Mouse (Mus musculus): ENCODE data around the gene Pecr. TPM values are rescaled to one million over a fixed set of nuclear protein-coding genes. Genes with fewer than 3 reads are reported as not detected.
"Not testable (repeated sequence)": the region's sequence is repeated elsewhere in the genome, so short reads cannot be mapped to it uniquely, and the experiment has no call there.

Pecr gene
- polyA plus RNA-seq, 1 experiment from 2014 or later, result 132 TPM

DNA sequence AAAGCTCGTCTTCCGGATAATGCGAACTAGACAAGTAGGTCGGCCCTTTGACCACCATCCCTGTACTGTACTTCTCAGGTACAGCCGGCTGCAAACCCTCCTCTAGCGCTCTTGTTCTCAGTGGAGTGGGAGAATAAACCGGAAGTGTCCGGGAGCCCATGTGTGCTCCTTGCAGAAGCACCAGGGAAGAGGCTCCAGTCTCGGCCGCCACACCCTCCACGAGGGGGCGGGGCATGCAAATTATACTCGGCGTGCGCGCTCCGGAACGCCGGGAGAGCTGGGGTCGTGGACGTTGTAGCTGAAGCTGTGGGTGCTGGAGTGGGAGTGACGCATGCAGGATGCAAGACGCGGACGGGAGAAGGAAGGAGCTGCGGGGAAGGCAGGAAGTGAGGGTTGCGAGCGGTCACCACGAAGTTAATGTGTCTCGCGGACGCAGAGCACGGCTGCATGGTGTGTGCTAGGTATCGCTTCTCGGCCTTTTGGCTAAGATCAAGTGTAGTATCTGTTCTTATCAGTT is 29.5 kb downstream of the Pecr start:
- TF ChIP-seq CTCF (IDR thresholded peaks at IDR 0.05; ENCODE audit: low read depth), result peak; percentile 33; the same call in 1 of the 2 replicates
- no peak for TF ChIP-seq EP300 (IDR thresholded peaks at IDR 0.05; ENCODE audit: low read depth)
- peak overlapping the region; percentile 86 for H3K4me2 ChIP-seq (ENCODE audit: low read depth, low read length)
- peak; percentile 92 for DNase-seq
- under 1% methylated on average over 35 of the region's 35 CpGs for WGBS (ENCODE audit: insufficient replicate concordance)
- peak overlapping the region; percentile 81 for H3K9ac ChIP-seq (replicated peaks)
- no peaks in the 10 kb centered on the region for H3K36me3 ChIP-seq (replicated peaks; ENCODE audit: insufficient read depth, low read length)
- H3K27me3 ChIP-seq (ENCODE audit: insufficient read depth, low read length), result no peaks in the 10 kb centered on the region
- H3K27ac ChIP-seq (ENCODE audit: low read depth), result peak overlapping the region; percentile 94
- peak; percentile 76 for ATAC-seq
- no peaks in the 10 kb centered on the region for H3K9me3 ChIP-seq (ENCODE audit: low read length)
- peaks cover 22% of the 10 kb centered on the region for H3K4me1 ChIP-seq (ENCODE audit: insufficient read depth)
- H3K4me3 ChIP-seq (ENCODE audit: low read depth, low read length), result peak overlapping the region; percentile 47

DNA sequence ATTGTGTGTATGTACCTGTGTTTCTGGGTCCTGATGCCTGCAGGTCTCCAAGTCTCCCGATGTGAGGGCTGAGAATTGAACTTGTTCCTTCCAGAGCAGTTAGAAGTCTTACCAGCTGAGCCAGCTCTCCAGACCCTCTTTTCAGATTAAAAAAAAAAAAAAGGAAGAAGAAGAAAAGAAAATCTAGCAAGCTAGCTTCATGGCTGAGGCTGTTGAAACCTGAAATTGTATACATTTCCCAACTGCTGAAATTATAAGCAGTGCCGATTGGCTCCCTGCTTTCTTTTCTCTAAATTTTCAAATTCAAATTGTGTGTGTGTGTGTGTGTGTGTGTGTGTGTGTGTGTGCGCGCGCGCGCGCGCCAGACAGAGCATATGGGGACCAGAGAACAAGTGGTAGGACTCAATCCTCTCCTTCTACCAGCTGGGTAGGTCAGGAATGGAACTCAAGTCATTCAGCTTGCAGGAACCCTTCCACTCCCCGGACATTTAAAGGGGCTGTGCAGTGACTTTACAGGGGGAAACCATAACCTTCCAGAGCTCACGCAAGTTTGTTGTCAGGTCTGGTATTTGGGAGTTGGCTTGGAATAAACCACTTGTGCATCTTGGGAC is 30.1 kb downstream of the Pecr start:
- Histone ChIP-seq H3K4me1 (ENCODE audit: insufficient read depth) (peaks cover 22% of the 10 kb centered on the region), H3K27me3 (ENCODE audit: insufficient read depth, low read length) (no peaks in the 10 kb centered on the region), H3K36me3 (replicated peaks; ENCODE audit: insufficient read depth, low read length) (no peaks in the 10 kb centered on the region), H3K9ac (replicated peaks) (peak overlapping the region; percentile 81; the same call in 1 of the 2 replicates), H3K4me3 (ENCODE audit: low read depth, low read length) (peak overlapping the region; percentile 47), H3K9me3 (ENCODE audit: low read length) (no peaks in the 10 kb centered on the region), H3K27ac (ENCODE audit: low read depth) (no peak overlapping the region), H3K4me2 (ENCODE audit: low read depth, low read length) (peak overlapping the region; percentile 86)
- TF ChIP-seq CTCF (IDR thresholded peaks at IDR 0.05; ENCODE audit: low read depth) (no peak), EP300 (IDR thresholded peaks at IDR 0.05; ENCODE audit: low read depth) (no peak)
- ATAC-seq (no peak), DNase-seq (no peak)
- 37% methylated on average over 11 of the region's 11 CpGs for WGBS (ENCODE audit: insufficient replicate concordance)

DNA sequence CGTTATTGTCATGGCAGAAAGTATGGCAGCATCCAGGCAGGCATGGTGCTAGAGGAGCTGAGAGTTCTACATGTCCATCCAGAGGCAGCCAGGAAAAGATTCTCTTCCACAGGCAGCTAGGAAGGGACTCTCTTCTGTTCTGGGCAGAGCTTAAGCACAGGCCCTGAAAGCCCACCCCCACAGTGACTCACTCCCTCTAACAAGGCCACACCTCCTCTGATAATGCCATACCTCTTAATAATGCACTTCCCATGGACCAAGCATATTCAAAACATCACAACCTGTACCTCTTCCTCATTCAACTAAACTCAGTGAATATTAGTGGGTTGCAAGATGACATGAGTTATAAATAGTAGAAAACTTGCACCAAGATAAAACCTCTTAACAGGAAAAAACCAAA is 32.3 kb downstream of the Pecr start:
- peaks cover 22% of the 10 kb centered on the region for H3K4me1 ChIP-seq (ENCODE audit: insufficient read depth)
- no peak overlapping the region for H3K27ac ChIP-seq (ENCODE audit: low read depth)
- no peaks in the 10 kb centered on the region for H3K27me3 ChIP-seq (ENCODE audit: insufficient read depth, low read length)
- H3K9me3 ChIP-seq (ENCODE audit: low read length), result no peaks in the 10 kb centered on the region
- ATAC-seq, result no peak
- no peak overlapping the region for H3K9ac ChIP-seq (replicated peaks)
- TF ChIP-seq CTCF (IDR thresholded peaks at IDR 0.05; ENCODE audit: low read depth), result no peak
- TF ChIP-seq EP300 (IDR thresholded peaks at IDR 0.05; ENCODE audit: low read depth), result no peak
- H3K4me2 ChIP-seq (ENCODE audit: low read depth, low read length), result no peak overlapping the region
- WGBS (ENCODE audit: insufficient replicate concordance), result 72% methylated on average over 1 of the region's 1 CpGs
- no peak for DNase-seq
- no peak overlapping the region for H3K4me3 ChIP-seq (ENCODE audit: low read depth, low read length)
- no peaks in the 10 kb centered on the region for H3K36me3 ChIP-seq (replicated peaks; ENCODE audit: insufficient read depth, low read length)

DNA sequence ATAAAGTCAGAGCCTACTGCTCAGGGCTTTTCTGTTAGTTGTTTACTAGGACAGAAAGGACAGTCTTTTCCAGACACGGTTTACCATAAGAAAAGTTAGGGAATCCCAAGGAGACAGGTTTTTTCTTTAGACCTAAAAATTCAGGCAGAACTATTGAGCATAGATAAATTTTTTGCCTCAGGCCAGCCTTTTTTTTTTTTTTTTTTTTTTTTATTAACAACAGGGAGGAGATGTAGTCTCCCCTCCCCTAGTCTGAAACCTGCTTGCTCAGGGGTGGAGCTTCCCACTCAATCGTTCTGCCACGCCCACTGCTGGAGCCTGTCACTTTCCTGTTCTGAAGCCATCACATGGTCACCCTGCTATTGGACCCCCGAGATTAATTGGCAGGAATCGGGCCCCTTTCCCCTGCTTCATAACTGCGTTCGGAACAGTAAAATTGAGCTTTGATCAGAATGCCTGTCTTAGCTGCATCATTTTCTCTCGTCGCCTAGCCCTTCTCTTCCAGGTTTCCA is 35.8 kb downstream of the Pecr start:
- not testable (repeated sequence) for H3K27me3 ChIP-seq (ENCODE audit: insufficient read depth, low read length); H3K4me3 ChIP-seq (ENCODE audit: low read depth, low read length); H3K4me1 ChIP-seq (ENCODE audit: insufficient read depth); H3K36me3 ChIP-seq (replicated peaks; ENCODE audit: insufficient read depth, low read length); H3K27ac ChIP-seq (ENCODE audit: low read depth); H3K9me3 ChIP-seq (ENCODE audit: low read length); ATAC-seq; DNase-seq; H3K4me2 ChIP-seq (ENCODE audit: low read depth, low read length); H3K9ac ChIP-seq (replicated peaks)
- WGBS (ENCODE audit: insufficient replicate concordance), result 57% methylated on average over 9 of the region's 9 CpGs

DNA sequence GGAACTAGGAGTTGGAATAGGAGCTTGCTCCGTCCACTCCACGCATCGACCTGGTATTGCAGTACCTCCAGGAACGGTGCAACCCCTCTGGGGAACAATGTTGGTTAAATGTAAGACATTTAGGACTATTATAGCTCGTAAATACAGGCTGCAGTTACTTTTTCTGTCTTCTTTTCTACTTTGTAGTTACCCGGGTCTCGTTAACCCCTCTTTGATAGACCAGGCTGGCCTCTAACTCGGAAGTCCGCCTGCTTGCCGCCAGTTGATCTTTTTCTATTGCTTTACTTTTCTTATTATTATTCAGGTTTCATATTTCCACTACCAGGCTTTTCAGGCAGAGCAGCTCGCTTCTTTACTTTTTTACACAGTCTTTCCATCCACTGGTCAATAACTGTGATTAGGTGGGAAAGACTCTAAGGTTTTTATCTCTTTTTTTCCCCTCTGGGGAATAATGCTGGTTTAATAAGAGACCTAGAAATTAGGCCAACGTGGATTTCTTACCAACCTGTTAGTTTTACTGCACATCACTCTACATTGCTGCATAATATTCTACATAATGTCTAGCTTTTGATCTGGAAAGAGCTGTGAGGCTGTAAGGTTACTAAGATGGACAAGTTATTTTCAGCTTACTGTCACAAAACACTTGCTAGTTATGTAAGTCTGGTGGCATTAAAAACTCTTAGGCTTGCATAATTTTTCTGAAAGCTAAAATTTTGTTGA is 39.6 kb downstream of the Pecr start:
- ATAC-seq, result peak; percentile 84
- under 1% methylated on average over 12 of the region's 12 CpGs for WGBS (ENCODE audit: insufficient replicate concordance)
- no peaks in the 10 kb centered on the region for H3K9me3 ChIP-seq (ENCODE audit: low read length)

DNA sequence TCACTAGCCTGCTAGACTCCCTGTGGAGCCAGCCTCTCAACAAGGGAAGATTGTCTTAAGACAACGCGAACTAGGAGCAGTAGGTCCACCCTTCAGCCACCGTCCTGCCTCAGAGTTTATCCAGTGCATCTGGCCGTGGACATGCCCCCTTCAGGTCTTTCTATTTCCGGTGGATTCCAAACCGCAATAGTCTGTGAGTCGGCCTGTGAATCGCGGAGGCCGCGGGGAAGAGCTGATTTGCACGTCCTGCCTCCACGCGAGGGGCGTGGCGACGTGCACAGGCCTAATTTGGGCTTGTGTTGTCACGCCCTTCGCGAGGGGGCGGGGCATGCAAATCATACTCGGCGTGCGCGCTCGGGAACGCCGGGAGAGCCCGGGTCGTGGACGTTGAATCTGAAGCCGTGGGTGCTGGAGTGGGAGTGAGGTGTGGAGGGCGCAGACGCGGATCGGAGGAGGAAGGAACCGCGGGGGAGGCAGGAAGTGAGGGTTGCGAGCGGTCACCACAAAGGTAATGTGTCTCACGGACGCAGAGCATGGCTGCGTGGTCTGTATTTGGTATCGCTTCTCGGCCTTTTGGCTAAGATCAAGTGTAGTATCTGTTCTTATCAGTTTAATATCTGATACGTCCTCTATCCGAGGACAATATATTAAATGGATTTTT is 40.3 kb downstream of the Pecr start:
- ATAC-seq, result peak; percentile 93
- Histone ChIP-seq H3K9me3 (ENCODE audit: low read length) (no peaks in the 10 kb centered on the region), H3K9ac (replicated peaks) (peak overlapping the region; percentile 93), H3K27ac (ENCODE audit: low read depth) (peak overlapping the region; percentile 99), H3K4me2 (ENCODE audit: low read depth, low read length) (peak overlapping the region; percentile 74), H3K36me3 (replicated peaks; ENCODE audit: insufficient read depth, low read length) (no peaks in the 10 kb centered on the region), H3K4me3 (ENCODE audit: low read depth, low read length) (peak overlapping the region; percentile 51), H3K27me3 (ENCODE audit: insufficient read depth, low read length) (no peaks in the 10 kb centered on the region), H3K4me1 (ENCODE audit: insufficient read depth) (0 out of 2 replicates have a peak, but pooled peaks cover 3% of the 10 kb centered on the region)
- DNase-seq, result peak; percentile 98
- TF ChIP-seq CTCF (IDR thresholded peaks at IDR 0.05; ENCODE audit: low read depth), result peak; percentile 21; the same call in 1 of the 2 replicates
- TF ChIP-seq EP300 (IDR thresholded peaks at IDR 0.05; ENCODE audit: low read depth), result peak; percentile 63; the same call in 1 of the 2 replicates
- WGBS (ENCODE audit: insufficient replicate concordance), result under 1% methylated on average over 47 of the region's 47 CpGs

More for the DNA sequence above, 39.6 kb downstream of the Pecr start:
- TF ChIP-seq CTCF (IDR thresholded peaks at IDR 0.05; ENCODE audit: low read depth) (no peak), EP300 (IDR thresholded peaks at IDR 0.05; ENCODE audit: low read depth) (peak; percentile 5; the same call in 1 of the 2 replicates)
- DNase-seq, result peak; percentile 37
- H3K4me3 ChIP-seq (ENCODE audit: low read depth, low read length), result 0 out of 2 replicates have a peak overlapping the region, but pooled peaks have one; percentile 12
- H3K27me3 ChIP-seq (ENCODE audit: insufficient read depth, low read length), result no peaks in the 10 kb centered on the region
- H3K4me1 ChIP-seq (ENCODE audit: insufficient read depth), result 0 out of 2 replicates have a peak, but pooled peaks cover 3% of the 10 kb centered on the region
- H3K9ac ChIP-seq (replicated peaks), result peak overlapping the region; percentile 93
- no peaks in the 10 kb centered on the region for H3K36me3 ChIP-seq (replicated peaks; ENCODE audit: insufficient read depth, low read length)
- H3K4me2 ChIP-seq (ENCODE audit: low read depth, low read length), result peak overlapping the region; percentile 74
- H3K27ac ChIP-seq (ENCODE audit: low read depth), result peak overlapping the region; percentile 99

Measured in liver, postnatal 0 days (tissue).